Mouse (Mus musculus) intestine, embryonic 15.5 days (tissue): ENCODE data around the gene Nav3. TPM values are rescaled to one million over a fixed set of nuclear protein-coding genes. Genes with fewer than 3 reads are reported as not detected.

Source experiments
- ATAC-seq: fragments of 200-750 bp; cut with Nextera tagmentation; 2 replicates; pipeline ENCODE4 v1.8.0; 2017; ENCODE audit warnings: moderate TSS enrichment, moderate library complexity
- H3K27ac ChIP-seq: fragments of 300-500 bp; sonication (generic); 2 replicates; pipeline ENCODE4 v1.5.1; 2015; ENCODE audit warnings: mild to moderate bottlenecking, inconsistent platforms
- H3K27me3 ChIP-seq: fragments of 300-500 bp; sonication (generic); replicated peaks from 2 replicates; pipeline ENCODE4 v1.6.1; 2015; ENCODE audit warnings: inconsistent platforms
- H3K36me3 ChIP-seq: fragments of 300-500 bp; sonication (generic); 2 replicates; pipeline ENCODE4 v1.6.1; 2015; ENCODE audit warnings: inconsistent platforms
- H3K4me1 ChIP-seq: fragments of 300-500 bp; sonication (generic); replicated peaks from 2 replicates; pipeline ENCODE4 v1.6.1; 2015; ENCODE audit warnings: inconsistent platforms
- H3K4me2 ChIP-seq: fragments of 300-500 bp; sonication (generic); replicated peaks from 2 replicates; pipeline ENCODE4 v1.6.1; 2015; ENCODE audit warnings: mild to moderate bottlenecking, inconsistent platforms
- H3K4me3 ChIP-seq: fragments of 300-500 bp; sonication (generic); replicated peaks from 2 replicates; pipeline ENCODE4 v1.5.1; 2015; ENCODE audit warnings: inconsistent platforms
- H3K9ac ChIP-seq: fragments of 300-500 bp; sonication (generic); 2 replicates; pipeline ENCODE4 v1.6.1; 2015; ENCODE audit warnings: inconsistent platforms
- H3K9me3 ChIP-seq: fragments of 300-500 bp; sonication (generic); 2 replicates; pipeline ENCODE4 v1.6.1; 2016; ENCODE audit warnings: inconsistent platforms
- WGBS: fragments of 180-500 bp; shearing (Covaris S2); methylation state at CpG from one replicate; pipeline ENCODE4 v1.1.7; 2015; 5-methylcytosine and 5-hydroxymethylcytosine counted together
- polyA plus RNA-seq: library from polyadenylated mRNA; unstranded; fragments of >200 nt; fragmentation: Nextera tagmentation; extraction: Ambion mirVana; gene quantifications from 2 replicates; pipeline ENCODE4 v1.2.1, GENCODE M21; 2015

Nav3 gene
- 0.93 and 1.4 TPM in 2 replicates for polyA plus RNA-seq

DNA sequence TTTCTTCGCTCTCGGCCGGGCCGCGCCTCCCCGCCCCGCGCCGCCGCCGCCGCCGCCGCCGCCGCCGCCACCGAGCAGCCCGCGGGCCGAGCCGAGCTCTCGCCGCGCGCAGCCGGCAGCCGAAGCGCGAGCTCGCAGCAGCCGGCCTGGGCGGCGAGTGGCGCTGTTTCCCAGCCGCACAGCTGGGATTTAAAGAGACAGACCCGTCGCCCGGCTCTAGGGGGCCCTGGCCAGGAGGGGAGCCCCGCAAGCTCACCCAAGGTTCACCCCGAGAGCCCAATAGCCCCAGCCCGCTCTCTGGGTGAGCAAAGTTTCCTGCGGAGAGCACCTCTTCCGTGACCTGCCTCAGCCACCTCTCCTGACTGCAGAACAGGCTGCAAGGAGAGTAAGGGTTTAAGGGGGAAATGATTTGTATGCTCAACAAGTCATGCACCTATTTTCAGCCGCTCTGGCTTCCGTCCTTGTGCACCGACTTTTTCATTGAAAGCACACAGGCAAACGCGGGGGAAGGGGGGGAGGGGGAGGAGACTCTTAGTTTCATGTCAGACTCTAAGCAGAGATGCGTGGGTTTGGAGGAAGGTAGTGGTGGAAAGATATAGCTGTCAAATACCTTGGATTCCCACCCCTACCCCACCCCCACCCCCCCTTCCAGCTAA lies at the start of gene Nav3:
Gene Nav3, minus strand, starts transcription at position 367 of the 656 bp plus-strand sequence.
- Histone ChIP-seq H3K9me3 (no peaks in the 10 kb centered on the region), H3K4me2 (peak within 1 kb of the TSS; percentile 98), H3K4me1 (peaks cover 8% of the 10 kb centered on the region; the same call in 1 of the 2 replicates), H3K9ac (peak within 1 kb of the TSS; percentile 49), H3K27ac (no peak within 1 kb of the TSS), H3K27me3 (peaks cover 14% of the 10 kb centered on the region), H3K4me3 (peak within 1 kb of the TSS; percentile 55), H3K36me3 (no peaks in the 10 kb centered on the region)
- ATAC-seq: peak; percentile 97
- under 1% methylated on average over 27 of the region's 50 CpGs for WGBS

- H3K36me3 ChIP-seq: no peaks in the 10 kb centered on the region
- no peak for ATAC-seq
Measured at GRCm38 (mm10) chr10:110485306-110485705, 29.3 kb upstream of the Nav3 start.

DNA sequence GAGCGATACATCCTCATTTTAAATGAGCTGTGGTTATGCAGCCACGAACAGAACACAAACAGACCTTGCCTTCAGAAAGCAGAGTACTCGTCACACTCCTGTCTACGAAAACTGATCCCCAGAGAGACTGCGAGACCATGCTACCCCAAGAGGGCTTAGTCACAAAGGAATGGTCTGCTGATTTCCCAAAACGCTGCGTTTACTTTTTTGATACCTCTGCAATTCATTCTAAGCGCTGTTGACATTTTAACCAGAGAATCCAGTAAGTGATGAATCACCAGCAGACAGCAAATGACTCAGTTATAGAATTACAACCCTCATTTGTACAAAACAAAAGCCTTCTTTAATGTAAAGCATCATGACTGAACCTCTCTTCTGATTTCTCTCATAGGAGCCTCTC lies 28.8 kb upstream of the Nav3 start:
- H3K9ac ChIP-seq: no peak overlapping the region
- no peak overlapping the region for H3K4me2 ChIP-seq
- H3K4me3 ChIP-seq: no peak overlapping the region
- H3K4me1 ChIP-seq: no peaks in the 10 kb centered on the region
- WGBS: 30% methylated on average over 8 of the region's 8 CpGs
- H3K27me3 ChIP-seq: no peaks in the 10 kb centered on the region
- H3K9me3 ChIP-seq: no peaks in the 10 kb centered on the region
- no peak overlapping the region for H3K27ac ChIP-seq
- no peak for ATAC-seq
- no peaks in the 10 kb centered on the region for H3K36me3 ChIP-seq

More at GRCm38 (mm10) chr10:110485306-110485705, 29.3 kb upstream of the Nav3 start:
- Histone ChIP-seq H3K27ac (no peak overlapping the region), H3K4me1 (no peaks in the 10 kb centered on the region), H3K27me3 (no peaks in the 10 kb centered on the region), H3K4me3 (no peak overlapping the region), H3K4me2 (no peak overlapping the region), H3K9ac (no peak overlapping the region), H3K9me3 (no peaks in the 10 kb centered on the region)
- 76% methylated on average over 5 of the region's 5 CpGs for whole genome bisulfite sequencing

GRCm38 (mm10) chr10:110479189-110479588 lies 23.2 kb upstream of the Nav3 start:
- no peak overlapping the region for H3K4me2 ChIP-seq
- WGBS: 81% methylated on average over 3 of the region's 3 CpGs

DNA sequence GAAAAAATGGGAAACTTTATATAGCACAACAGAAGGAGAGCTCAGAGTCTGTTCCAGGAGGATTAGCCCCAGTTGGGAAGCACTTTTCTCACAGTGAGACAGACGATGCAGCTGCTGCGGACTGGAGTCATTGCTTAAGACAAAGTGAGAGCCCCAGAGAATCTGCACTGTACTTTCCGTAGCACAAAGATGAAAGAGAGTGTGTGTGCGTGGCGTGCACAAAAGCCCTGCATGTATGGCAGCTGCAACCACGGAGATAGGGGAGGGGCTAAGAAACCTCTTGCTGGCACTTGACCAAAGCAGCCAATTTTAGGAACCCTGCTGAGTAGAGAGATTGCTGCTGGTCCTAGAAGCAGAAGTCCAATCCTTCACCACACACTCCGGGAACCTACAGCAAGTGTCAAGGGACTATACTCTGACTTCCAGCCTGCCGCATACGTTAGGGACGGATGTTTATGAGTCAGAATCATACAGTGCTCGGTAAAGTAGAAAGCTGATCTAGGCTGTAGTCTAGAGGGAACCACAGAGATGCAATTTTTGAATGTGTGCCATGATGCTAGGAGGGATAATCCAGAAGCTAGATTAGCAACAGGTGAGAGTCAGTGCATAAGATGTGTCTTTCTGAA lies 21.8 kb upstream of the Nav3 start:
- no peaks in the 10 kb centered on the region for H3K9me3 ChIP-seq
- no peak overlapping the region for H3K4me3 ChIP-seq
- H3K9ac ChIP-seq: no peak overlapping the region
- no peak overlapping the region for H3K4me2 ChIP-seq
- no peaks in the 10 kb centered on the region for H3K4me1 ChIP-seq
- no peak for ATAC-seq
- 71% methylated on average over 11 of the region's 11 CpGs for WGBS
- H3K36me3 ChIP-seq: no peaks in the 10 kb centered on the region
- no peaks in the 10 kb centered on the region for H3K27me3 ChIP-seq
- H3K27ac ChIP-seq: no peak overlapping the region

More at GRCm38 (mm10) chr10:110479189-110479588, 23.2 kb upstream of the Nav3 start:
- Histone ChIP-seq H3K9me3 (no peaks in the 10 kb centered on the region), H3K27ac (no peak overlapping the region), H3K4me1 (no peaks in the 10 kb centered on the region), H3K36me3 (no peaks in the 10 kb centered on the region), H3K9ac (no peak overlapping the region), H3K4me3 (no peak overlapping the region), H3K27me3 (no peaks in the 10 kb centered on the region)
- ATAC-seq: no peak

GRCm38 (mm10) chr10:110474107-110474506 lies 18.1 kb upstream of the Nav3 start:
- ATAC-seq: no peak
- Histone ChIP-seq H3K27ac (no peak overlapping the region), H3K9me3 (no peaks in the 10 kb centered on the region), H3K36me3 (no peaks in the 10 kb centered on the region), H3K4me1 (no peaks in the 10 kb centered on the region), H3K27me3 (no peaks in the 10 kb centered on the region), H3K4me2 (no peak overlapping the region), H3K4me3 (no peak overlapping the region), H3K9ac (no peak overlapping the region)
- WGBS: 59% methylated on average over 1 of the region's 1 CpGs

GRCm38 (mm10) chr10:110469445-110469844 lies 13.4 kb upstream of the Nav3 start:
- H3K4me1 ChIP-seq: no peaks in the 10 kb centered on the region
- H3K9me3 ChIP-seq: no peaks in the 10 kb centered on the region
- H3K4me3 ChIP-seq: no peak overlapping the region
- no peaks in the 10 kb centered on the region for H3K27me3 ChIP-seq
- H3K27ac ChIP-seq: no peak overlapping the region
- no peak overlapping the region for H3K9ac ChIP-seq
- no peak for ATAC-seq
- H3K36me3 ChIP-seq: no peaks in the 10 kb centered on the region
- 77% methylated on average over 4 of the region's 4 CpGs for WGBS
- H3K4me2 ChIP-seq: no peak overlapping the region

- no peaks in the 10 kb centered on the region for H3K36me3 ChIP-seq
- ATAC-seq: peak; percentile 73
- H3K4me3 ChIP-seq: peak overlapping the region; percentile 55
- H3K27me3 ChIP-seq: peaks cover 14% of the 10 kb centered on the region
- H3K4me1 ChIP-seq: peaks cover 8% of the 10 kb centered on the region; the same call in 1 of the 2 replicates
- no peak overlapping the region for H3K27ac ChIP-seq
- no peaks in the 10 kb centered on the region for H3K9me3 ChIP-seq
- peak overlapping the region; percentile 98 for H3K4me2 ChIP-seq
- 1% methylated on average over 44 of the region's 45 CpGs for WGBS
- peak overlapping the region; percentile 49 for H3K9ac ChIP-seq
Measured at GRCm38 (mm10) chr10:110455063-110455837, 754 bp downstream of the Nav3 start.

DNA sequence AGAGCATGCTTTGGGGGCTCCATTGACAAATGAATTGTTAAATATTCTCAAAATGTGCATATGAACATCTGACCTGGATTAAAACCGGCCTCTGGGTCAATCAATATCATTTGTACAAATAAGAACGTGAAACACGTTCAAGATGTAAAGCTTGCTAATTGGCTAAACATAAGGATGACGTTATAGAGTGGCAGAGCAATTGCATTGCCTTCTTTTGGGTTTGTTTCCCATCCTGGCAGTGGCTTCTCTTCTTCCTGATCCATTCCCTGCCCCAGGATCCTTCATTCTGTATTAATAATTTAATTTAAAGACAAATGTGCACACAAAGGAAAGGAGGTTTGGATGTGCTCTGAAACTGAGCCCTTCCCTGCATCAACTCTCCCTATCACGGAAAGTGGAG lies 2.4 kb downstream of the Nav3 start:
- ATAC-seq: no peak
- no peaks in the 10 kb centered on the region for H3K9me3 ChIP-seq
- peaks cover 14% of the 10 kb centered on the region for H3K27me3 ChIP-seq
- H3K4me2 ChIP-seq: no peak overlapping the region
- WGBS: 69% methylated on average over 5 of the region's 5 CpGs
- no peaks in the 10 kb centered on the region for H3K36me3 ChIP-seq
- peaks cover 8% of the 10 kb centered on the region; the same call in 1 of the 2 replicates for H3K4me1 ChIP-seq
- no peak overlapping the region for H3K4me3 ChIP-seq
- H3K9ac ChIP-seq: no peak overlapping the region
- no peak overlapping the region for H3K27ac ChIP-seq

- no peak overlapping the region for H3K27ac ChIP-seq
- H3K4me3 ChIP-seq: no peak overlapping the region
- no peaks in the 10 kb centered on the region for H3K9me3 ChIP-seq
- no peaks in the 10 kb centered on the region for H3K27me3 ChIP-seq
- H3K9ac ChIP-seq: no peak overlapping the region
- ATAC-seq: no peak
- H3K4me1 ChIP-seq: no peaks in the 10 kb centered on the region
- H3K36me3 ChIP-seq: no peaks in the 10 kb centered on the region
- no peak overlapping the region for H3K4me2 ChIP-seq
- WGBS: 79% methylated on average over 2 of the region's 2 CpGs
Measured at GRCm38 (mm10) chr10:110440396-110440795, 15.6 kb downstream of the Nav3 start.

DNA sequence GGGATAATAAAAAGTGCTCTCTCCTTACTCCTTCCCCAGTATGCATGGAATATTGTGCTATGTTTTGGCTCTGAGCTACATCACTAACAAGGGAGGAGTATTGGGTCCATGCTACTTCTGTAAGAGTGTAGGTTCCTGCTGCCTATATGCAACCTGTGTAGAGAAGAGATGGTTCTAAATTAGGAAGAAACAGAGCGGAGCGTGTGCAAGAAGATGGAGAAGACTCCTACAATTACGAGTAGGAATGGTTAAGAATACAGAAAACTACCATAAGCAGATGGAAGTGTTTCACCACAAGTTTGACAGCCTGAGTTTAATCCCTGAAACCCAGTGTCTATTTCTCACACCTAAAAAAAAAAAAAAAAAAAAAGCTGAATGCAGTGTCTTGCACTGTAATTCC lies 24.9 kb downstream of the Nav3 start:
- WGBS: 91% methylated on average over 3 of the region's 3 CpGs
- no peak overlapping the region for H3K4me2 ChIP-seq
- H3K27ac ChIP-seq: no peak overlapping the region
- H3K27me3 ChIP-seq: no peaks in the 10 kb centered on the region
- H3K36me3 ChIP-seq: no peaks in the 10 kb centered on the region
- no peaks in the 10 kb centered on the region for H3K4me1 ChIP-seq
- no peak overlapping the region for H3K4me3 ChIP-seq
- no peak for ATAC-seq
- no peaks in the 10 kb centered on the region for H3K9me3 ChIP-seq
- no peak overlapping the region for H3K9ac ChIP-seq

DNA sequence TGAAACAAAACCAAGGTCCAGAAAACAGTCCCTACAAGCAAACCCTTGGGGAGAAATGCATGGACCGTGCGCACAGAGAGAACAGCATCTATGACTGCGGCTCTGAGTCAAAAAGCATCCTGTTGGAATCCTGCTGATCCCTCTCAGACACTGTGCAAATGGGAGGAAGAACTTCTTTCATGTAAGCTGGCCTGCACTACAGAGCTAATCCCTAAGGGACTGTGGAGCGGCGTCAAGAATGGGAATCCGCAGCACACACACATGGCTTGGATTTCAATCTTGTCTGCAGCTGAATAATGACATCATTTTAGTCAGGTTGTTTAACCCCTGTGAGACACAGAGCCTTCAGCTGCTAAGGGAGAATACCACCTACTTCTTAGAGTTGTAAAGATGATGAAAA lies 26.4 kb downstream of the Nav3 start:
- ATAC-seq: no peak
- H3K4me1 ChIP-seq: no peaks in the 10 kb centered on the region
- no peak overlapping the region for H3K27ac ChIP-seq
- WGBS: 73% methylated on average over 6 of the region's 6 CpGs
- H3K9ac ChIP-seq: no peak overlapping the region
- no peak overlapping the region for H3K4me2 ChIP-seq
- H3K4me3 ChIP-seq: no peak overlapping the region
- H3K27me3 ChIP-seq: no peaks in the 10 kb centered on the region
- H3K9me3 ChIP-seq: no peaks in the 10 kb centered on the region
- no peaks in the 10 kb centered on the region for H3K36me3 ChIP-seq
